9 mouse cellular contexts compared by ENCODE assay signal in the genomic region with DNA sequence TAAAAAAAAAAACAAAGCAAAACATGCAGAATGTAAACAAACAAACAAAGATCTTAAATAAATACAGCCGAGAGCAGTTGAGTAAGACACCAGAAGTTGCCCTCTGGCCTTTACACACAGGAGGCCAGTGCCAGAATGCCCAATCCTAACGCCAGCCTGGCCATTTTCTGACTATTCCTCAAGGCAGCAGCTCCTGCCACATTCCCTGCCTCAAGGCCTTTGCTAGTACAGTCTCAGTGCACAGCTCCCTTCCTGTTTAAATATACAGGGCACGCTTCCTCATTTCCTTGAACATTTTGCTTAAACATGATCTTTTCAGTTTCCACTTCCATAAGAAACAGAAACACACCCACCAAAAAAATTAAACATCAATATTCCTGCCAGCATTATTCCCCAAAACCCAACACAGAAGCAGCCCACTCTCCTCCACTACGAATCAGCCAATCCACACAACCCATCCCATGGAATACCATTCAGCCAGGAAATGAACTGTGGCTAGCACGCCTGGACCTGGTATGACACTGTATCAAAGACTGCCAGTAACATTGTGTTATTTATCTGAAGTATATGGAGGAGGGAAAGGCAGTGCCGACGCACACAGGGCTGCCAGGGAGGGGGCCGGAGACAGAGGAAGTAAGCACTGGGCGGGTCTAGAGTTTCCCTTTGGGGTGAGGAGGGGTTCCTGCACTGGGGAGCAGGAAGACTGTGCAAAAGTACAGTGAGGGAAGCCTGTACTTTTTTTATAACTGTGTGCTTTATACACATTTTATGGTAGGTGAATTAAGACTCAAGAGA. TPM values are rescaled to one million over a fixed set of nuclear protein-coding genes. Genes with fewer than 3 reads are reported as not detected.
A peak's percentile ranks its signal among the peaks of the same experiment; 100 is the strongest.
DNase-seq lines count a peak whose midpoint lies in the region; ATAC-seq and TF ChIP-seq lines count a peak whose summit lies in the region.
"Had no signal": no experiment of that assay in that cellular context is flagged by ENCODE, and none has a peak within 500 bp of the region (broad histone marks: within the 10 kb centered on the region; RNA-seq: fewer than 3 reads in every experiment).

No protein-coding gene starts in this region.

- no peak overlapping the region for H3K4me2 ChIP-seq in intestine, embryonic 16.5 days (ENCODE audit: low read depth, low read length)
- H3K4me2 ChIP-seq in forebrain, embryonic 12.5 days: no peak overlapping the region
- H3K4me2 ChIP-seq: limb, embryonic 13.5 days had no signal

- H3K27ac ChIP-seq in intestine, embryonic 16.5 days (ENCODE audit: low read length): peak overlapping the region; percentile 55
- peak overlapping the region; percentile 68 for H3K27ac ChIP-seq in thymus, adult 2 months (ENCODE audit: control insufficient read depth, insufficient read depth, low read length)
- no peak overlapping the region for H3K27ac ChIP-seq in forebrain, embryonic 12.5 days
- H3K27ac ChIP-seq: limb, embryonic 13.5 days had no signal

- no peaks in the 10 kb centered on the region for H3K36me3 ChIP-seq in intestine, embryonic 16.5 days (ENCODE audit: control insufficient read depth, insufficient read depth, low read length)
- H3K36me3 ChIP-seq in thymus, adult 2 months (ENCODE audit: control insufficient read depth, insufficient read depth, low read length): no peaks in the 10 kb centered on the region
- peaks cover 7% of the 10 kb centered on the region; the same call in 1 of the 2 replicates for H3K36me3 ChIP-seq in forebrain, embryonic 12.5 days (replicated peaks)

- no peak for TF ChIP-seq CTCF in thymus, adult 2 months (IDR thresholded peaks at IDR 0.05; ENCODE audit: borderline replicate concordance, control insufficient read depth, extremely low read depth, insufficient read depth, low read length, poor library complexity)

- peaks cover 21% of the 10 kb centered on the region for H3K4me1 ChIP-seq in intestine, embryonic 16.5 days (ENCODE audit: control insufficient read depth, insufficient read depth, low read length)
- peaks cover 14% of the 10 kb centered on the region for H3K4me1 ChIP-seq in thymus, adult 2 months (replicated peaks; ENCODE audit: control insufficient read depth, insufficient read depth, low read length)
- H3K4me1 ChIP-seq in forebrain, embryonic 12.5 days: peaks cover 7% of the 10 kb centered on the region

- no peaks in the 10 kb centered on the region for H3K9me3 ChIP-seq in intestine, embryonic 16.5 days (ENCODE audit: control insufficient read depth, low read length)
- H3K9me3 ChIP-seq in forebrain, embryonic 12.5 days: no peaks in the 10 kb centered on the region
- H3K9me3 ChIP-seq: limb, embryonic 13.5 days had no signal

- no peak overlapping the region for H3K4me3 ChIP-seq in intestine, embryonic 16.5 days (ENCODE audit: low read length)
- H3K4me3 ChIP-seq in thymus, adult 2 months (ENCODE audit: control insufficient read depth, insufficient read depth, low read length): no peak overlapping the region
- H3K4me3 ChIP-seq in forebrain, embryonic 12.5 days (replicated peaks): no peak overlapping the region
- H3K4me3 ChIP-seq: limb, embryonic 13.5 days had no signal

- WGBS in intestine, embryonic 16.5 days: 62% methylated on average over 9 of the region's 9 CpGs
- 36% methylated on average over 9 of the region's 9 CpGs for WGBS in thymus, adult 2 months
- WGBS in forebrain, embryonic 12.5 days: 91% methylated on average over 9 of the region's 9 CpGs

- H3K9ac ChIP-seq in intestine, embryonic 16.5 days (ENCODE audit: low read depth, low read length): no peak overlapping the region
- H3K9ac ChIP-seq in forebrain, embryonic 12.5 days: no peak overlapping the region
- H3K9ac ChIP-seq: limb, embryonic 13.5 days had no signal

- peak; percentile 64 for DNase-seq in A20 (ENCODE audit: low read depth, low spot score)
- DNase-seq in lung, postnatal 10 days: peak; percentile 77
- DNase-seq in thymus, adult 2 months: peak; percentile 71
- no peak for DNase-seq in layer of hippocampus, postnatal 10 days (ENCODE audit: low spot score in 2 of 2)
- DNase-seq in urinary bladder, adult 2 months (ENCODE audit: low spot score): no peak

- no peaks in the 10 kb centered on the region for H3K27me3 ChIP-seq in intestine, embryonic 16.5 days (replicated peaks; ENCODE audit: control insufficient read depth, insufficient read depth, low read length)
- H3K27me3 ChIP-seq in thymus, adult 2 months (ENCODE audit: control insufficient read depth, insufficient read depth, low read length): no peaks in the 10 kb centered on the region
- no peaks in the 10 kb centered on the region for H3K27me3 ChIP-seq in forebrain, embryonic 12.5 days
- H3K27me3 ChIP-seq: limb, embryonic 13.5 days had no signal

- ATAC-seq in activated CD4-positive, CD25-positive, alpha-beta regulatory T cell, adult 4 months: peak; percentile 92
- peak; percentile 30 for ATAC-seq in intestine, embryonic 16.5 days
- no peak for ATAC-seq in forebrain, embryonic 12.5 days (ENCODE audit: low FRiP score)

- no peak for TF ChIP-seq POLR2A in thymus, adult 2 months (IDR thresholded peaks at IDR 0.05; ENCODE audit: control insufficient read depth, extremely low read depth, insufficient read depth, low read length, poor library complexity)

RNA-seq across cellular contexts. Expression of gene Bicra, which starts 29.5 kb away (rescaled TPM):
- 1 to 10 TPM; 3.7 TPM for polyA plus RNA-seq in activated CD4-positive, CD25-positive, alpha-beta regulatory T cell, adult 4 months (2017; shearing (Covaris generic))
- polyA plus RNA-seq in intestine, embryonic 16.5 days (2015; fragmentation: Nextera tagmentation; extraction: Ambion mirVana): 3.7 and 4.0 TPM in 2 replicates
- 57.0 and 78.5 TPM in 2 replicates for polyA plus RNA-seq in thymus, adult 2 months (2012; rRNA removed)
- 9.1 and 9.5 TPM in 2 replicates for polyA plus RNA-seq in forebrain, embryonic 12.5 days (2016; fragmentation: Nextera tagmentation; extraction: Ambion mirVana)
- 10 to 100 TPM; 19.3 to 21.1 TPM for total RNA-seq in layer of hippocampus, postnatal 10 days (2021)
- 3.3 and 7.9 TPM in 2 replicates for polyA plus RNA-seq in urinary bladder, adult 2 months (2012; rRNA removed)

RNA-seq across cellular contexts. Expression of gene Zfp541, which starts 43.4 kb away (rescaled TPM):
- polyA plus RNA-seq in activated CD4-positive, CD25-positive, alpha-beta regulatory T cell, adult 4 months (2017; shearing (Covaris generic)): under 1 TPM in 1 of 2 experiments, not detected in 1; 0.11 TPM
- polyA plus RNA-seq in intestine, embryonic 16.5 days (2015; fragmentation: Nextera tagmentation; extraction: Ambion mirVana): 0.07 and 0.21 TPM in 2 replicates
- 0.04 and 0.11 TPM in 2 replicates for polyA plus RNA-seq in thymus, adult 2 months (2012; rRNA removed)
- not detected in 2 replicates for polyA plus RNA-seq in forebrain, embryonic 12.5 days (2016; fragmentation: Nextera tagmentation; extraction: Ambion mirVana)
- under 1 TPM; 0.40 to 0.43 TPM for total RNA-seq in layer of hippocampus, postnatal 10 days (2021)
- polyA plus RNA-seq in urinary bladder, adult 2 months (2012; rRNA removed): 0.06 and 0.07 TPM in 2 replicates

RNA-seq across cellular contexts. Expression of gene Ehd2, which starts 50.8 kb away (rescaled TPM):
- polyA plus RNA-seq in activated CD4-positive, CD25-positive, alpha-beta regulatory T cell, adult 4 months (2017; shearing (Covaris generic)): under 1 TPM; 0.07 to 0.11 TPM
- polyA plus RNA-seq in intestine, embryonic 16.5 days (2015; fragmentation: Nextera tagmentation; extraction: Ambion mirVana): 48.1 and 50.9 TPM in 2 replicates
- polyA plus RNA-seq in thymus, adult 2 months (2012; rRNA removed): 15.0 and 17.4 TPM in 2 replicates
- 6.6 and 7.6 TPM in 2 replicates for polyA plus RNA-seq in forebrain, embryonic 12.5 days (2016; fragmentation: Nextera tagmentation; extraction: Ambion mirVana)
- 10 to 100 TPM in 1 of 2 experiments, 1 to 10 TPM in 1; 8.6 to 14.0 TPM for total RNA-seq in layer of hippocampus, postnatal 10 days (2021)
- 75.8 and 96.6 TPM in 2 replicates for polyA plus RNA-seq in urinary bladder, adult 2 months (2012; rRNA removed)

Comparison
In these comparisons a context has a peak if more than half of its experiments do, and no peak if none do; other contexts are left out.
1. DNase-seq: peak in A20 (single experiment), lung, postnatal 10 days (single experiment) and thymus, adult 2 months (single experiment); none in layer of hippocampus, postnatal 10 days (0 of 2) and urinary bladder, adult 2 months (single experiment).